Mouse (Mus musculus): ENCODE measurements around the gene Chchd4. TPM values are rescaled to one million over a fixed set of nuclear protein-coding genes. Genes with fewer than 3 reads are reported as not detected.

Gene Chchd4
- total RNA-seq, 2 experiments from 2014 or later = 19.8 to 22.8 TPM

Other genes starting within 250 kb of the Chchd4 start
- 10 to 100 TPM; 23.1 to 30.4 TPM for gene Wnt7a, start 62.2 kb downstream of the Chchd4 start, total RNA-seq (2021)
- gene Tmem43, start 157 bp upstream of the Chchd4 start, total RNA-seq (2021) = 10 to 100 TPM; 28.7 to 31.8 TPM
- gene Xpc, start 42.3 kb upstream of the Chchd4 start, total RNA-seq (2021) = 10 to 100 TPM; 12.5 to 14.5 TPM
- gene Lsm3, start 42.4 kb upstream of the Chchd4 start, total RNA-seq (2021) = 10 to 100 TPM; 36.8 to 41.5 TPM
- gene Slc6a6, start 210.5 kb upstream of the Chchd4 start, total RNA-seq (2021) = 100 to 1,000 TPM; 116 to 118 TPM